Mouse (Mus musculus): ENCODE data around the gene Hist1h2bn. TPM values are rescaled to one million over a fixed set of nuclear protein-coding genes. Genes with fewer than 3 reads are reported as not detected.
"Not testable (repeated sequence)": the region's sequence is repeated elsewhere in the genome, so short reads cannot be mapped to it uniquely, and the experiment has no call there.

Gene Hist1h2bn
- polyA plus RNA-seq, 1 experiment from 2014 or later: 2.6 TPM

DNA sequence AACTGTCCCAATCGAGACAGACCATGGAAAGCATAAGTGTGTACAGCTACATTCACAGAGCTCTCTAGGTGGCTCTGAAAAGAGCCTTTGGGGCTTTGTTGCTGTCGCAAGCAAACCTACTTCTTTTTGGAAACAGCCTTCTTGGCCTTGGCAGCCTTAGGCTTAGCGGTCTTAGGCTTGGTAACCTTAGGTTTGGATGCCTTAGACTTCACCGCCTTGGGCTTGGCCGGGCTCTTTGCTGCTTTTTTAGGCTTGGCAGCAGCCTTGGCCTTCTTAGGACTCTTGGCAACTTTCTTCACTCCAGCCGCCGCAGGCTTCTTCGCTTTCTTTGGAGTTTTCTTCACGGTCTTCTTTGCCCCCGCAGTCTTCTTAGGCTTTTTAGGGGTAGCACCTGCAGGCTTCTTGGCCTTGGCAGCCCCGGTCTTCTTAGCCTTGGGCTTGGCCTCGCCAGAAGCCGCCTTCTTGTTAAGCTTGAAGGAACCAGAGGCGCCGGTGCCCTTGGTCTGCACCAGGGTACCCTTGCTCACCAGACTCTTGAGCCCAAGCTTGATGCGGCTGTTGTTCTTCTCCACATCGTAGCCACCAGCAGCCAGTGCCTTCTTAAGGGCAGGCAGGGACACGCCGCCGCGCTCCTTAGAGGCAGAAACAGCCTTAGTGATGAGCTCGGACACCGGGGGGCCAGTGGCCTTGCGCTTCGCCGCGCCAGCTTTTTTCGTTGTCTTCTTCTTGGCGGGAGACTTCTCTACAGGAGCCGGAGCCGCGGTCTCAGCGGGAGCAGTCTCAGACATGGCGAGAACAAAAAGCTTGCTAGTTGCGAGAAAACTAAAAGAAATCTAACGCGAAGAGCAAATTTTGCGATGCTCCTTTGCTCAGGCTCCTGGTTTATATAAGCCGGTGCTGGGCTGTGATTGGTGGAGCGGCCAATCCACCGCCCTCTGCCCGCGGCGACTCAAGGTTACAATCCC, 26.1 kb downstream of the Hist1h2bn start, which contains the start of gene Hist1h1b:
Gene Hist1h1b, minus strand, starts transcription at position 859 of the 965 bp plus-strand sequence.
- H3K4me3 ChIP-seq: peak within 1 kb of the TSS; percentile 76
- peak within 1 kb of the TSS; percentile 97 for H3K27ac ChIP-seq (replicated peaks)
- H3K36me3 ChIP-seq: no peaks in the 10 kb centered on the region
- H3K9me3 ChIP-seq (replicated peaks): no peaks in the 10 kb centered on the region
- no peaks in the 10 kb centered on the region for H3K27me3 ChIP-seq (ENCODE audit: low read depth, poor library complexity, severe bottlenecking)
- under 1% methylated on average over 44 of the region's 44 CpGs for WGBS
- DNase-seq (ENCODE audit: low spot score): peak; percentile 82
- peaks cover 46% of the 10 kb centered on the region for H3K4me1 ChIP-seq

GRCm38 (mm10) chr13:21781021-21781555, 27.2 kb downstream of the Hist1h2bn start:
- no peaks in the 10 kb centered on the region for H3K27me3 ChIP-seq (ENCODE audit: low read depth, poor library complexity, severe bottlenecking)
- H3K4me3 ChIP-seq: peak overlapping the region; percentile 76
- H3K4me1 ChIP-seq: peaks cover 56% of the 10 kb centered on the region
- no peaks in the 10 kb centered on the region for H3K9me3 ChIP-seq (replicated peaks)
- peak overlapping the region; percentile 97 for H3K27ac ChIP-seq (replicated peaks)
- H3K36me3 ChIP-seq: no peaks in the 10 kb centered on the region
- no peak for DNase-seq (ENCODE audit: low spot score)
- 43% methylated on average over 6 of the region's 6 CpGs for WGBS

- 91% methylated on average over 1 of the region's 1 CpGs for WGBS
- Histone ChIP-seq H3K27ac (replicated peaks) (peak overlapping the region; percentile 97), H3K27me3 (ENCODE audit: low read depth, poor library complexity, severe bottlenecking) (no peaks in the 10 kb centered on the region), H3K36me3 (no peaks in the 10 kb centered on the region), H3K4me1 (peaks cover 62% of the 10 kb centered on the region), H3K4me3 (no peak overlapping the region; the same call in 1 of the 2 replicates), H3K9me3 (replicated peaks) (no peaks in the 10 kb centered on the region)
- DNase-seq (ENCODE audit: low spot score): no peak
Observed at GRCm38 (mm10) chr13:21781639-21782038, 27.7 kb downstream of the Hist1h2bn start.

DNA sequence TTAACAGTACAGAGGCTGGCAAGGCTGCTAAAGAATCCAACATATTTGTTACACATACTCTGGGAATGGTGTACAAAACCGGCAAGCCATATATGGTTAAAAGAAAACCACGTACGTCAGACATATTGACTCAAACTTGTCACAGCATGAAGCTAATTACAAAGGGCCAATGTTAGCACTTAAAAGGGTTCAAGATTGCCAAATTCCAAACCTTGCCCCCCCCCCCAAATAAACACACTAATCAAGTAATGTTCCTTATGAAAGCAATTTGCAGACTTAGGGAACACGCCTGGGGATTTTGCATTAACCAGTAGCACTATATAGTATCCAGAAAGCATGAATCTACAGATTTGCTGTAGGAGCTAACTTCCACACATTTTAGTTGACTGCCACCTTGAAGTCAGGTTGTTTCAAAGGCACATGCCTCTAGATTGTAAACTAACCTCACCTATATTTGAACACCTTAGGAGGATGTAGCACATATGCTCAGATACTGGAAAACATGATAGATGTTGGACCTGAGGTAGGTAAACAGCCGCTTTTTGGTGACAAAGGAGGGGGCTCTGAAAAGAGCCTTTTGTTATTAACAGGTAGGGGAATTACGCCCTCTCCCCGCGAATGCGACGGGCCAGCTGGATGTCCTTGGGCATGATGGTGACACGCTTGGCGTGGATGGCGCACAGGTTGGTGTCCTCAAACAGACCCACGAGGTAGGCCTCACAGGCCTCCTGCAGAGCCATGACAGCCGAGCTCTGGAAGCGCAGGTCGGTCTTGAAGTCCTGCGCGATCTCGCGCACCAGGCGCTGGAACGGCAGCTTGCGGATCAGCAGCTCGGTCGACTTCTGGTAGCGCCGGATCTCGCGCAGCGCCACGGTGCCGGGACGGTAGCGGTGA, 28.7 kb downstream of the Hist1h2bn start:
- DNase-seq (ENCODE audit: low spot score): peak; percentile 58
- H3K9me3 ChIP-seq (replicated peaks); H3K27me3 ChIP-seq (ENCODE audit: low read depth, poor library complexity, severe bottlenecking); H3K36me3 ChIP-seq: not testable (repeated sequence)
- Histone ChIP-seq H3K4me1 (peaks cover 59% of the 10 kb centered on the region), H3K27ac (replicated peaks) (peak overlapping the region; percentile 97), H3K4me3 (peak overlapping the region; percentile 59)
- WGBS: 1% methylated on average over 19 of the region's 35 CpGs

- Histone ChIP-seq H3K36me3 (no peaks in the 10 kb centered on the region), H3K27me3 (ENCODE audit: low read depth, poor library complexity, severe bottlenecking) (no peaks in the 10 kb centered on the region), H3K9me3 (replicated peaks) (no peaks in the 10 kb centered on the region), H3K4me1 (peaks cover 58% of the 10 kb centered on the region), H3K4me3 (peak within 1 kb of the TSS; percentile 59), H3K27ac (replicated peaks) (peak within 1 kb of the TSS; percentile 97)
- WGBS: under 1% methylated on average over 17 of the region's 20 CpGs
- DNase-seq (ENCODE audit: low spot score): peak; percentile 59
Observed at GRCm38 (mm10) chr13:21783255-21783617, 29.3 kb downstream of the Hist1h2bn start, which contains the start of gene Hist1h3i. Gene Hist1h3i, minus strand, starts transcription at chr13:21783370.

- peaks cover 58% of the 10 kb centered on the region for H3K4me1 ChIP-seq
- peak overlapping the region; percentile 59 for H3K4me3 ChIP-seq
- H3K27ac ChIP-seq (replicated peaks): peak overlapping the region; percentile 92
- H3K9me3 ChIP-seq (replicated peaks): no peaks in the 10 kb centered on the region
- DNase-seq (ENCODE audit: low spot score): peak; percentile 59
- no peaks in the 10 kb centered on the region for H3K36me3 ChIP-seq
- 3% methylated on average over 9 of the region's 9 CpGs for WGBS
- no peaks in the 10 kb centered on the region for H3K27me3 ChIP-seq (ENCODE audit: low read depth, poor library complexity, severe bottlenecking)
Observed at GRCm38 (mm10) chr13:21783734-21784161, 29.8 kb downstream of the Hist1h2bn start.

GRCm38 (mm10) chr13:21784311-21784710, 30.4 kb downstream of the Hist1h2bn start:
- DNase-seq (ENCODE audit: low spot score): no peak
- 20% methylated on average over 6 of the region's 6 CpGs for WGBS
- peak overlapping the region; percentile 59 for H3K4me3 ChIP-seq

DNA sequence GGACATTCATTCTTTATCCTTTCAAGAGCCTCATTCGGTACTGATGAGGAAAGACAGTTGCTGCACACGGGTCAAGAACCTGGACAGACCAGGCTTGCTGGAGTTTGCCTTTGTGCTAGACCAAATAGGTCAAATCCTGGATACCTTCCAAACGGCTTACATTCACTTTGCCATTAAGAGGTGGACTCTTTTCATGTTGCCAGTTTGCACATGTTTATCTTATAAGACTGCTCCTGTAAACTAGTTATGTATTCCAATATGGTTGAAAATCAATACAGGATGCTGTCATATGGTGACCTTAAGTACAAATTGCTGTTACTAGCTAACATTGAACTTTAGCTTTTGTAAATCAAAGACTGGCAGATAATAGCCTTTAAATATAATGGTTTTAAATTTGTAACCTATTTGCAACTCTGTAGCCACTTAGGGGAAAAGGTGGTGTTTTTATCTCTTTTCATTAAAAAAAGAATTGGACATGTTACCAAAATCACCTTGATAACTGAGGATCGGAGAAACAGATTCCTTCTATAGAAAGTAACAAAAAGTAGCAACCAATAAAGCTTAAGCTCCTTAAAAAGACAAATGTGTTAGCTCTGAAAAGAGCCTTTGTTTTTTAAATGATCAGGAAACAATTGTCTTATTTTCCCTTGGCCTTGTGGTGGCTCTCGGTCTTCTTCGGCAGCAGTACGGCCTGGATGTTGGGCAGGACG, 32.4 kb downstream of the Hist1h2bn start:
- Histone ChIP-seq H3K4me1 (peaks cover 63% of the 10 kb centered on the region), H3K27ac (replicated peaks) (peak overlapping the region; percentile 92), H3K4me3 (peak overlapping the region; percentile 55), H3K27me3 (ENCODE audit: low read depth, poor library complexity, severe bottlenecking) (no peaks in the 10 kb centered on the region), H3K36me3 (no peaks in the 10 kb centered on the region), H3K9me3 (replicated peaks) (no peaks in the 10 kb centered on the region)
- WGBS: 5% methylated on average over 8 of the region's 8 CpGs
- DNase-seq (ENCODE audit: low spot score): peak; percentile 48

More at GRCm38 (mm10) chr13:21784311-21784710, 30.4 kb downstream of the Hist1h2bn start:
- Histone ChIP-seq H3K4me1 (peaks cover 63% of the 10 kb centered on the region), H3K27me3 (ENCODE audit: low read depth, poor library complexity, severe bottlenecking) (no peaks in the 10 kb centered on the region), H3K36me3 (no peaks in the 10 kb centered on the region), H3K27ac (replicated peaks) (peak overlapping the region; percentile 92), H3K9me3 (replicated peaks) (no peaks in the 10 kb centered on the region)

GRCm38 (mm10) chr13:21786899-21787629, 33.1 kb downstream of the Hist1h2bn start, which contains the start of the genes Hist1h2an and Hist1h2bp:
Gene Hist1h2an, minus strand, starts transcription at chr13:21787218.
Gene Hist1h2bp, plus strand, starts transcription at chr13:21787461.
- Histone ChIP-seq H3K27ac (replicated peaks) (peak within 1 kb of the TSS; percentile 92), H3K4me1 (peaks cover 63% of the 10 kb centered on the region), H3K4me3 (peak within 1 kb of the TSS; percentile 55)
- H3K27me3 ChIP-seq (ENCODE audit: low read depth, poor library complexity, severe bottlenecking); H3K9me3 ChIP-seq (replicated peaks); H3K36me3 ChIP-seq: not testable (repeated sequence)
- 0% methylated on average over 42 of the region's 63 CpGs for WGBS
- peak; percentile 88 for DNase-seq (ENCODE audit: low spot score)

DNA sequence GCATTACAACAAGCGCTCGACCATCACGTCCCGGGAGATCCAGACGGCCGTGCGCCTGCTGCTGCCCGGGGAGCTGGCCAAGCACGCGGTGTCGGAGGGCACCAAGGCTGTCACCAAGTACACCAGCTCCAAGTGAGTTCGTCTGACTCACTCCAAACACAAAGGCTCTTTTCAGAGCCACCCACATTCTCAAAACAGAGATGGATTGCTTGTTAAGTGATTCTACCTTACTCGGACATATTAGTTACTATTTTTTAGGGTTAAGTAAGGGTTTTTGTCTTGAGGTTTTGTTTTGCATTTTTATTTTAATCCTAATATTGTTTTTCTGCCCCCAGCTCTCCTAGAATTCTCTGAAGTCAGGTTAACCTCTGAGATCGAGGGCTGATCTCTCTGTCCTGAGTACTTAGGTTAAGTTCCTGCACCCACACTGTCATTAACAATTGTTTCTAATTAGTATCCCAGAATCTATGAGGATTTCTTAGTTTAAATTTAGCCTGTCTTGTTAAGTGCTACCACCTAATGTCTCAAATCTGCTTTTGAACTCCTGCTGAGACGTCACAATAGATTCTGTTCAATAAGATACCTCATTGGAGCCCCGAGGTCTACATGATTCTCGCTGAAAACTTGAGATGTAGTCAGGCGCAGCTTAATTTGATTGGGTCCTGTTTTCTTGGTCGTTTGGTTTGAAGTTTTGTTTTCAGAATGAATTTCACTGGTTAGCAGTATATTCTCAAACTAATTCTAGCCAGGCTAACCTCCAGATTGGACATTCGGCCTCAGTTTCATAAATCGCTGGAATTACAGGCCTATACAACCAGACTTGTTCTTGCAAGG, 34.1 kb downstream of the Hist1h2bn start:
- peak overlapping the region; percentile 55 for H3K4me3 ChIP-seq
- WGBS: 11% methylated on average over 17 of the region's 21 CpGs
- peak; percentile 20 for DNase-seq (ENCODE audit: low spot score)

More for the DNA sequence above, 34.1 kb downstream of the Hist1h2bn start:
- Histone ChIP-seq H3K36me3 (no peaks in the 10 kb centered on the region), H3K9me3 (replicated peaks) (no peaks in the 10 kb centered on the region), H3K4me1 (peaks cover 56% of the 10 kb centered on the region), H3K27ac (replicated peaks) (peak overlapping the region; percentile 87), H3K27me3 (ENCODE audit: low read depth, poor library complexity, severe bottlenecking) (no peaks in the 10 kb centered on the region)

Data from midbrain, embryonic 10.5 days (tissue).